Mouse (Mus musculus) adrenal gland (tissue): ENCODE data around the gene Ccr8.
"Not testable (repeated sequence)": the region's sequence is repeated elsewhere in the genome, so short reads cannot be mapped to it uniquely, and the experiment has no call there.

Source experiments
- intact Hi-C: fragments of 180-260 bp; cut with DNase I; formaldehyde crosslinking; loops from one replicate; pipeline ENCODE4 v1.15.1; 2025

Ccr8 gene

GRCm38 (mm10) chr9:120089125-120089524, 2.8 kb upstream of the Ccr8 start:
- intact Hi-C loops, result no loop called here

DNA sequence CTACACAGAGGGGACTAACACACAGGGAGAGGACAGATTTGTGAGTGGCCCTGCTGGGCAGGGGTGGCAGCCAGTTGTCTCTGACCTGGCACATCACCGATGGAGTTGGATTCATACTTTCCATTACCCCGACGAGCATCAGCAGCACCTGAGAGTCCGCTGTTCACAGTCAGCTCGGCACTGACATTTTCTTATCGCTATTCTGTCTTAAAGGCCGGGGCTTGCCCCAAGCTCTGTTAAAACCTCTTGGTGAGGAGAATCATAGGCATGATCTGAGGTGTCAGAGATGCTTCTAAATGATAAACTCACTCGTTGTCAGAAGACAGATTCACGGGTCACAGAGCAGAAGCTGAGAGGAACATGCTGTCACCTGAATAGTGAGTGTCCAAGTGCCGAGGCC, 828 bp upstream of the Ccr8 start:
- intact Hi-C loops, result no loop called here

DNA sequence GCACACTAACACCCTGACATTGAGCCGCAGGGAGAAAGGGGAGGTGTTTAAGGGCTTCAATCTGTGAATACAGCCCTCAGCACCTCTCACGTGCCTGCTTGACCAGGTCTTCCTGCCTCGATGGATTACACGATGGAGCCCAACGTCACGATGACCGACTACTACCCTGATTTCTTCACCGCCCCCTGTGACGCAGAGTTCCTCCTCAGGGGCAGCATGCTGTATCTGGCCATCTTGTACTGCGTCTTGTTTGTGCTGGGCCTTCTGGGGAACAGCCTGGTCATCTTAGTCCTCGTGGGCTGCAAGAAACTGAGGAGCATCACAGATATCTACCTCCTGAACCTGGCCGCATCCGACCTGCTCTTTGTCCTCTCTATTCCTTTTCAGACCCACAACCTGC, 1.8 kb downstream of the Ccr8 start:
- intact Hi-C loops, result no loop called here

- intact Hi-C loops, result no loop called here
Measured at GRCm38 (mm10) chr9:120095886-120096285, 4.0 kb downstream of the Ccr8 start.

- intact Hi-C loops, result loop anchor here (2.0 kb wide), 2 partner anchors 70 to 78 kb away; no protein-coding TSS in a partner anchor
Measured at GRCm38 (mm10) chr9:120098682-120099081, 6.8 kb downstream of the Ccr8 start.

- intact Hi-C loops, result loop anchor here (2.0 kb wide), 2 partner anchors 71 to 79 kb away; no protein-coding TSS in a partner anchor
Measured at GRCm38 (mm10) chr9:120099304-120099703, 7.4 kb downstream of the Ccr8 start.

GRCm38 (mm10) chr9:120101165-120101564, 9.3 kb downstream of the Ccr8 start:
- intact Hi-C loops, result no loop called here

DNA sequence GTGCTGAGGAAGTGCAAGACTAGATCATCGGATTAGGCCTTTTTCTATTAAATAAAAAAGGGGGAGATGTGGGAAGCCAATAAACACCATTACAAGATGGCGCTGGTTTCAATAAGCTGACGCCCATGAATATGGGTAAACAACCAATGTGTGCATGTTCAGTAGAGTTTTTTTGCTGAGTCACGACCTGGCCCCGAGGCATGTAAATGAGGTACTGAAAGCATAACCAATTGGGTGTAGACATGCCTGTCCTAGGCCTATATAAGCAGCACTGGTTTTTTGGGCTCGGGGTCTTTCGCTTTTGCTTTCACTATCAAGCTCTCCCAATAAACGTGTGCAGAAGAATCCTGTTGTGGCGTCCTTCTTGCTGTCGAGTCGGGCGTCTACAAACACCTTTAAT, 17.0 kb downstream of the Ccr8 start:
- intact Hi-C loops, result not testable (repeated sequence)

DNA sequence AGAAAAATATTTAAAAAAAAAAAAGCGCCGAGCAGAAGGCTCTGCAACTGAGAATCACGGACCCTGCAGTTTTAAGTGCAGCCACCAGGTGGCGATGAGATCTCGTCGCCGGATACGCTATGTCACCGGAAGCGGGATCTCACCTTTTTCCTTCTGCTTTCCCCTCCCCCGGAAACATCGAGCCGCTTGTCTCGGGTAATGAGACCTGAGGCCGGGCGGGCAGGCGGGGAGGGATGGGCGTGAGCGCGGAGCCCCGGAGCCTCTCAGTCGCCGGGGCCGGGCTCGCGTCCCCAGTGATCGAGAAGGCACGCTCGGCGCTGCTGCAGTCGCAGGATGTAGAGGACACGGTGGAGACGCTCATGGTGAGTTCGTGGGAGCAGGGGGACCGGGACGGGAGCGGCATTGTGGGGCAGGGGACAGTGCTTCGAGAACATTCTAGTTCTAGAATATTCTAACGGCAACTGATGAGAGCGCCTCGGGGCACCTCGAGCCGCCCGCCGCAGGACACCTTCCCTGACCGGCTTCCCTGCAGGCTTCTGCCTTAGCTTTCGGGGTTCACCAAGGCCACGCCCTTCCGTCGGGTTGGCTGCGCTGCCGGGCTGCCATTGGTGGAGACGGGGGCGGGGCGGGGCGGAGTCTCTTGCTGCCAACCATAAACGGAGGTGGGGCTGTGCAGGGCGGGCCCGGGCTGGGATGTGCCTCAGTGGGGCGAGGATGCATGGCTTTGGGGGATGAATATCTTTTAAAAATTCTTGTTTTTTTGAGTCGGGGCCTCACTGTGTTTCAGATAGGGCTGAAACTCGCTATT, 18.5 kb downstream of the Ccr8 start, which contains the start of gene Slc25a38:
Gene Slc25a38, plus strand, starts transcription at position 164 of the 808 bp plus-strand sequence.
- intact Hi-C loops, result no loop called here

DNA sequence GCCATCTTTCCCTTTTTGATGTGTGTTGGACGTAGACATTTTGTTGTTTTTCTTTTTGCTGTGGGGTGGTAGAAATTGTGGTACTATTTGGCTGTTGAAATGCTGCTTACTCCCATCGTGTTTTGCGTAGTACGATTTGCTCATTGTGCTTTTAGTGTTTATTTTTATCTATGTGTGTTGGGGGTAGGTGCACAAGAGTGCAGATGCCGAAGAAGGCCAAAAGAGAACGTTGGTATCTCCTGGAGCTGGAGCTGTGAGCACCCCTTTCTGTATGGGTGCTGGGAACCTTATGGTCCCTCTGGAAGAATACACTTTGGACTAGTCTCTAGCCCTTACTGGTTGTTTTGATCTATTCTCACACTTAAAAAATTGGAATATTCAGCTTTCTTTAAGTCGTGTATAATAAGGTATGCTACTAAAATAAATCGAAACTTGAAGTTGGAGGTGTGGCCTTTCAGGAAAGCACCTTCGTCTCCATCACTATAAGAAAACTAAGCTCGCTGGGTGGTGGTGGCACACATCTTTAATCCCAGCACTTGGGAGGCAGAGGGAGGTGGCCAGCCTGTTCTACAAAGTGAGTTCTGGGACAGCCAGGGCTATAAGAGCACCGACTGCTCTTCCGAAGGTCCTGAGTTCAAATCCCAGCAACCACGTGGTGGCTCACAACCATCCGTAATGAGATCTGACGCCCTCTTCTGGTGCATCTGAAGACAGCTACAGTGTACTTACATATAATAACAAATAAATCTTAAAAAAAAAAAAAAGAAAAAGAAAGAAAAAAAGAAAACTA, 19.4 kb downstream of the Ccr8 start:
- intact Hi-C loops, result no loop called here

DNA sequence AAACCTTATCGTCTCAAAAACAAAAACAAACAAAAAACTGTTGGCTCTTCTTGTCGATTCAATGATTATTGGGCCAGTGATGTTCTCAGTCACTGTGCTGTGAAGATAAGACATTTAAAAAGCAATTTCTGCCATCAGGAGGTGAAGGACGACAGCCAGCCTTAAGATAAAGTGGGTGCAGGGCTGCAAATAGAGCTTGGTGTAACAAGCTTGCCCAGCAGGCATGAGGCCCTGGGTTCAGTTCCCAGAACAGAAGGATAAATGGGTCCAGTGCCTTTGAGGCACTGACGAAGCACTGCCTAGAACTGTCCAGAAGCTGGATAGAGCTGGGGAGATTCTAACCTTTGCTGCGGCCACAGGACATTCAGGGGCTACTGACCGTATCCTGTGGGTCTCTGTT, 20.6 kb downstream of the Ccr8 start:
- intact Hi-C loops, result no loop called here

- intact Hi-C loops, result no loop called here
Measured at GRCm38 (mm10) chr9:120113456-120113855, 21.5 kb downstream of the Ccr8 start.

DNA sequence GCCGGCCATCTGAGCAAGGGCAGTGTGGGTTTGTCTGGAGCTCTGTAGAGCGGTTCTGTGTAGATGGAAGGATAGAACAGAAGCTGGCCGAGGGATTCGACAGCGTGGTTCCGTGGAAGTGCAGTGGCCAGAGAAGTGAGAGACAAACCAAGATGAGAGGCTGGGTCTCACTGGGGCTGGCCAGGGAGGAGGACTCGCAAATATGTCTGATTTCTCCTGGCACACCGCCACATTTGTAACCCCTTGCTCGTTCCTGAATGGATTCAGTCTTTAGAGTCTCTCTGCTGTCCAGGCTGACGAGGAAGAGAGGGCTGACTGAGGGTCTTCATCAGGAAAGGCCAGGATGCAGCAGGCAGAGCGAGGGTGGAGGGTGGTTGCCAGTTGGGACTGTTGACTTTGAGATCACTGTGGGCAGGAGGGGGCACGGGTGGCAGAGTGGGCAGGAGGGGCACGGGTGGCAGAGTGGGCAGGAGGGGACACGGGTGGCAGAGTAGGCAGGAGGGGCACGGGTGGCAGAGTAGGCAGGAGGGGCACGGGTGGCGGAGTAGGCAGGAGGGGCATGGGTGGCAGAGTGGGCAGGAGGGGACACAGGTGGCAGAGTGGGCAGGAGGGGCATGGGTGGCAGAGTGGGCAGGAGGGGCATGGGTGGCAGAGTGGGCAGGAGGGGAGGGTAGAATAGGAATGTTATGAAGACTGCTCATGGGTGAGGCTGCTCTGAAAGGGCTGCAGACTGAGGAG, 22.3 kb downstream of the Ccr8 start:
- intact Hi-C loops, result no loop called here

DNA sequence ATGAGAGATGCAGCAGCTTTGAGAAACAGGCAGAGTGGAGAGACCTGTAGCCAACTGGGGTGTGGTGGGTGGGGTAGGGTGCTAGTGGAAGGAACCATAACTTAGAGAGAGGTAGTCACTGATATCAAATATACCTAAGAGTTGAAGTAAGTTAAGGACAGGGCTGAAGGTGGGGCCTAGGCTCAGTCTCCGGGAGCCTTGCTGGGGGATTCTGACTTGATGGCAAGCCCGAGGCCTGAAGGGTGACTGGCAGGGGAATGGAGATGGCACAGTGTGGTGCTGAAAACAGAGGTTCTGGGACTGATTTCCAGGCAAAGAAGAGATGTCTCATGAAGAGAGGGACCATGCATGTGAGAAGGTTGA, 22.9 kb downstream of the Ccr8 start:
- intact Hi-C loops, result no loop called here

- intact Hi-C loops, result no loop called here
Measured at GRCm38 (mm10) chr9:120115580-120115979, 23.7 kb downstream of the Ccr8 start.

- intact Hi-C loops, result no loop called here
Measured at GRCm38 (mm10) chr9:120116184-120116624, 24.3 kb downstream of the Ccr8 start.

- intact Hi-C loops, result no loop called here
Measured at GRCm38 (mm10) chr9:120118212-120118611, 26.3 kb downstream of the Ccr8 start.

GRCm38 (mm10) chr9:120120503-120120902, 28.6 kb downstream of the Ccr8 start:
- intact Hi-C loops, result no loop called here

DNA sequence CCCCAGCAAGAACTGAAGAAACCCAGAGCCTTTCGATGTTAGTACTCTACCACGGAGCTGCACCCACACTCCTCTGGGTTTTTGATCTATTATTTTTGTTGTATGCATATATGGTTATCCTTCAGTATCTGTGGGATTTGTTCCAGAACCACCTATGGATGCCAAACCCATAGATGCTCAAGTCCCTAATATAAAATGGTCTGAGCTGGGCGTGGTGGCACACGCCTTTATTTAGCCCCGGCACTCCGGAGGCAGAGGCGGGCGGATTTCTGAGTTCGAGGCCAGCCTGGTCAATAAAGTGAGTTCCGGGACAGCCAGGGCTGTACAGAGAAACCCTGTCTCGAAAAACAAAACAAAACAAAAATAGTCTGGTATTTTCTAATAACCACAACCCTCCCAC, 35.0 kb downstream of the Ccr8 start:
- intact Hi-C loops, result no loop called here

DNA sequence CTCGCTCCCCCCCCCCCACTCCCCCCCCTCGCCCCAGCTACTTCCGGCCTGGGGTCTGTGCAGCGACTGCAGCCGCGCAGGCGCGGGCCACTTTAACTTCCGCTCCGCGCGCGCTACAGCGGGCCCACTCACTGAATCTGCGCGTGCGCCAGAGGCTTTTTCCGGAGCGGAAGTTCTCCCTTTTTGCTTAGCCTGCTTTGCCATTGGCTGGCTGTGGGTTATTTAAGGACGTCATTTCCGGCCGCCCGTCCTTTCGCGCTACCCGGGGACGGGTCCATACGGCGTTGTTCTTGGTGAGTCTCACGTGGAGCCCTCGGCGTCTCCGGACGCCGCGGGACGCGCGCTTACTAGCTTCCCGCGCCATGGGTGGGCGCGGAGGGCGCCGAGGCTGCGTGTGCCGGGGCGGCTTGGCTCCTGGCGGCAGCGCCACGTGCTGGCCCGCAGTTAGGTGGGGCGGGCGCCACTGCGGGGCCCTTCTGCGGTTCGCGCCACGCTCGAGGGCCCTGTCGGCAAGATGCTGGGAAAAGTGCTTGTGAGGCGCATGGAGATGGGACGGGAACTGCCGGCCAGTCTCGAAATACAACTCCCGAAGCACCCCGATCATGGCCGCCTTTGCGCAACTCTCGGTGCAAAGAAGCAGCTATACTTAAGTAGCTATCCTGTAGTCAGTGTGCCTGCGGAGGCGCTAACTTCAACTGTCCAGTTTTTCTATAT, 35.8 kb downstream of the Ccr8 start, which contains the start of gene Rpsa:
Gene Rpsa, plus strand, starts transcription at position 152 of the 714 bp plus-strand sequence.
- intact Hi-C loops, result no loop called here

- intact Hi-C loops, result no loop called here
Measured at GRCm38 (mm10) chr9:120129276-120129675, 37.4 kb downstream of the Ccr8 start.
